15 mouse cellular contexts compared by ENCODE assay signal in genomic region chr12:69977376-69977998, GRCm38 (mm10). TPM values are rescaled to one million over a fixed set of nuclear protein-coding genes. Genes with fewer than 3 reads are reported as not detected.
A peak's percentile ranks its signal among the peaks of the same experiment; 100 is the strongest.
DNase-seq lines count a peak whose midpoint lies in the region; ATAC-seq lines count a peak whose summit lies in the region.
"Had no signal": no experiment of that assay in that cellular context is flagged by ENCODE, and none has a peak within 500 bp of the region (broad histone marks: within the 10 kb centered on the region; RNA-seq: fewer than 3 reads in every experiment).

No protein-coding gene starts in this region.

- peaks cover 70% of the 10 kb centered on the region for H3K36me3 ChIP-seq in heart, embryonic 13.5 days
- no peaks in the 10 kb centered on the region for H3K36me3 ChIP-seq in neural tube, embryonic 11.5 days (ENCODE audit: control insufficient read depth, insufficient read depth, low read length)
- H3K36me3 ChIP-seq in kidney, embryonic 15.5 days: peaks cover 53% of the 10 kb centered on the region
- no peaks in the 10 kb centered on the region for H3K36me3 ChIP-seq in splenic B cell, adult 2 months (ENCODE audit: control insufficient read depth, insufficient read depth, low read length, poor library complexity, severe bottlenecking)

- peaks cover 46% of the 10 kb centered on the region for H3K4me1 ChIP-seq in heart, embryonic 13.5 days
- H3K4me1 ChIP-seq in neural tube, embryonic 11.5 days (ENCODE audit: control insufficient read depth, insufficient read depth, low read length): no peaks in the 10 kb centered on the region
- 0 out of 2 replicates have a peak, but pooled peaks cover 15% of the 10 kb centered on the region for H3K4me1 ChIP-seq in kidney, embryonic 15.5 days

- peak overlapping the region; percentile 2; the same call in 1 of the 2 replicates for H3K4me2 ChIP-seq in heart, embryonic 13.5 days
- no peak overlapping the region for H3K4me2 ChIP-seq in neural tube, embryonic 11.5 days (ENCODE audit: low read depth)
- no peak overlapping the region for H3K4me2 ChIP-seq in kidney, embryonic 15.5 days
- H3K4me2 ChIP-seq: heart, embryonic 11.5 days; liver, embryonic 11.5 days; midbrain, embryonic 11.5 days had no signal

- H3K9ac ChIP-seq in heart, embryonic 13.5 days: no peak overlapping the region; the same call in 1 of the 2 replicates
- no peak overlapping the region for H3K9ac ChIP-seq in neural tube, embryonic 11.5 days (ENCODE audit: low read length)
- no peak overlapping the region for H3K9ac ChIP-seq in kidney, embryonic 15.5 days

- no peaks in the 10 kb centered on the region for H3K9me3 ChIP-seq in heart, embryonic 13.5 days
- no peaks in the 10 kb centered on the region for H3K9me3 ChIP-seq in neural tube, embryonic 11.5 days (ENCODE audit: control insufficient read depth, low read length)
- no peaks in the 10 kb centered on the region for H3K9me3 ChIP-seq in kidney, embryonic 15.5 days (replicated peaks)

- no peak for DNase-seq in heart, postnatal 4 days
- no peak for DNase-seq in neural tube, embryonic 11.5 days (ENCODE audit: low spot score)
- DNase-seq in neural tube, embryonic 10.5 days (ENCODE audit: extremely low spot score, low spot score): no peak
- DNase-seq in splenic B cell, adult 2 months (ENCODE audit: low read depth, low spot score): peak; percentile 69
- DNase-seq in ovary, postnatal 10 days (ENCODE audit: low spot score): no peak
- no peak for DNase-seq in spleen, postnatal 4 days (ENCODE audit: low spot score in 2 of 2)
- DNase-seq: adrenal gland, postnatal 25 days; cerebellum, postnatal 14 days; right cerebral cortex, postnatal 4 days; thymus, adult 18-20 months had no signal

- no peak overlapping the region for H3K27ac ChIP-seq in heart, embryonic 13.5 days (replicated peaks)
- H3K27ac ChIP-seq in neural tube, embryonic 11.5 days (ENCODE audit: low read depth, low read length): no peak overlapping the region
- peak overlapping the region; percentile 33 for H3K27ac ChIP-seq in kidney, embryonic 15.5 days

- 73% methylated on average over 9 of the region's 9 CpGs for WGBS in heart, embryonic 13.5 days
- 68% methylated on average over 9 of the region's 9 CpGs for WGBS in neural tube, embryonic 11.5 days
- WGBS in kidney, embryonic 15.5 days: 53% methylated on average over 9 of the region's 9 CpGs

- ATAC-seq in heart, embryonic 13.5 days (ENCODE audit: extremely low read depth, insufficient number of reproducible peaks, low FRiP score, low TSS enrichment): no peak
- 0 out of 2 replicates have a peak, but pooled peaks have one; percentile 13 for ATAC-seq in neural tube, embryonic 11.5 days (ENCODE audit: insufficient read depth, low FRiP score, low TSS enrichment)
- 0 out of 2 replicates have a peak, but pooled peaks have one; percentile 43 for ATAC-seq in kidney, embryonic 15.5 days (replicated peaks; ENCODE audit: low FRiP score)

- H3K4me3 ChIP-seq in heart, embryonic 13.5 days: no peak overlapping the region
- H3K4me3 ChIP-seq in neural tube, embryonic 11.5 days (ENCODE audit: low read depth, low read length): no peak overlapping the region
- no peak overlapping the region for H3K4me3 ChIP-seq in kidney, embryonic 15.5 days (replicated peaks)

- H3K27me3 ChIP-seq in heart, embryonic 13.5 days (replicated peaks): no peaks in the 10 kb centered on the region
- H3K27me3 ChIP-seq in neural tube, embryonic 11.5 days (ENCODE audit: control insufficient read depth, insufficient read depth, low read length): no peaks in the 10 kb centered on the region
- H3K27me3 ChIP-seq in kidney, embryonic 15.5 days: no peaks in the 10 kb centered on the region
- no peaks in the 10 kb centered on the region for H3K27me3 ChIP-seq in splenic B cell, adult 2 months (ENCODE audit: control insufficient read depth, insufficient read depth, low read length, poor library complexity, severe bottlenecking)

RNA-seq across cellular contexts. Expression of gene Sav1, which starts 9.3 kb away (rescaled TPM):
- 2.8 and 4.4 TPM in 2 replicates for polyA plus RNA-seq in heart, embryonic 13.5 days (2015; fragmentation: Nextera tagmentation; extraction: Ambion mirVana)
- 10 to 100 TPM; 38.7 to 39.1 TPM for total RNA-seq in heart, postnatal 4 days (2021)
- 8.7 and 8.9 TPM in 2 replicates for polyA plus RNA-seq in neural tube, embryonic 11.5 days (2014; fragmentation: Nextera tagmentation; extraction: Ambion mirVana)
- polyA plus RNA-seq in kidney, embryonic 15.5 days (2015; fragmentation: Nextera tagmentation; extraction: Ambion mirVana): 7.1 and 9.2 TPM in 2 replicates
